ENCODE assay signal across 9 mouse cellular contexts in genomic region chr2:84725770-84726169, GRCm38 (mm10). TPM values are rescaled to one million over a fixed set of nuclear protein-coding genes. Genes with fewer than 3 reads are reported as not detected.
DNase-seq lines count a peak whose midpoint lies in the region; ATAC-seq and TF ChIP-seq lines count a peak whose summit lies in the region.
"Had no signal": no experiment of that assay in that cellular context is flagged by ENCODE, and none has a peak within 500 bp of the region (broad histone marks: within the 10 kb centered on the region; RNA-seq: fewer than 3 reads in every experiment).

No protein-coding gene starts in this region.

- H3K4me3 ChIP-seq in heart, embryonic 11.5 days (ENCODE audit: low read depth, low read length) = peak overlapping the region; percentile 72
- H3K4me3 ChIP-seq in stomach, embryonic 14.5 days (ENCODE audit: low read depth, low read length) = no peak overlapping the region
- no peak overlapping the region for H3K4me3 ChIP-seq in stomach, postnatal 0 days (ENCODE audit: low read depth, low read length)
- peak overlapping the region; percentile 73 for H3K4me3 ChIP-seq in liver, embryonic 11.5 days (ENCODE audit: low read depth, low read length)

- H3K4me1 ChIP-seq in heart, embryonic 11.5 days (ENCODE audit: control insufficient read depth, insufficient read depth, low read length) = peaks cover 6% of the 10 kb centered on the region; the same call in 1 of the 2 replicates
- peaks cover 9% of the 10 kb centered on the region for H3K4me1 ChIP-seq in stomach, embryonic 14.5 days (ENCODE audit: control insufficient read depth, insufficient read depth, low read length)
- H3K4me1 ChIP-seq in stomach, postnatal 0 days (replicated peaks; ENCODE audit: control insufficient read depth, insufficient read depth) = 0 out of 2 replicates have a peak, but pooled peaks cover 2% of the 10 kb centered on the region
- H3K4me1 ChIP-seq in liver, embryonic 11.5 days (replicated peaks; ENCODE audit: control insufficient read depth, insufficient read depth, low read length) = peaks cover 19% of the 10 kb centered on the region

- H3K27ac ChIP-seq in heart, embryonic 11.5 days (ENCODE audit: low read depth, low read length) = no peak overlapping the region
- no peak overlapping the region for H3K27ac ChIP-seq in stomach, embryonic 14.5 days (ENCODE audit: low read length)
- no peak overlapping the region for H3K27ac ChIP-seq in stomach, postnatal 0 days (replicated peaks)
- H3K27ac ChIP-seq in liver, embryonic 11.5 days (ENCODE audit: low read depth, low read length) = no peak overlapping the region

- H3K36me3 ChIP-seq in heart, embryonic 11.5 days (ENCODE audit: control insufficient read depth, insufficient read depth, low read length) = peaks cover 11% of the 10 kb centered on the region; the same call in 1 of the 2 replicates
- H3K36me3 ChIP-seq in stomach, embryonic 14.5 days (ENCODE audit: control insufficient read depth, insufficient read depth, low read length) = peaks cover 15% of the 10 kb centered on the region; the same call in 1 of the 2 replicates
- peaks cover 6% of the 10 kb centered on the region for H3K36me3 ChIP-seq in stomach, postnatal 0 days (ENCODE audit: control insufficient read depth, insufficient read depth, low read length)
- peaks cover 13% of the 10 kb centered on the region for H3K36me3 ChIP-seq in liver, embryonic 11.5 days (ENCODE audit: control insufficient read depth, insufficient read depth, low read length)

- ATAC-seq in heart, embryonic 11.5 days (replicated peaks; ENCODE audit: insufficient number of reproducible peaks, low FRiP score, low TSS enrichment) = no peak
- ATAC-seq in stomach, embryonic 14.5 days (ENCODE audit: insufficient number of reproducible peaks, insufficient read depth, low FRiP score, low read depth) = no peak
- no peak for ATAC-seq in stomach, postnatal 0 days (ENCODE audit: low FRiP score, low TSS enrichment)
- ATAC-seq in liver, embryonic 11.5 days (replicated peaks; ENCODE audit: low FRiP score) = no peak

- intact Hi-C loops in left cerebral cortex, postnatal 36 days (cut with DNase I) = no loop called here

- no peak for TF ChIP-seq CTCF in stomach, postnatal 0 days (IDR thresholded peaks at IDR 0.05; ENCODE audit: low read depth)

- DNase-seq in heart, adult 18-20 months = no peak
- DNase-seq in stomach, postnatal 0 days (ENCODE audit: low spot score) = no peak
- no peak for DNase-seq in liver, embryonic 11.5 days (ENCODE audit: low spot score)
- no peak for DNase-seq in frontal cortex, adult 2 months (ENCODE audit: extremely low spot score in 1 of 2, low spot score in 1 of 2)
- no peak for DNase-seq in urinary bladder, adult 2 months (ENCODE audit: low spot score)
- no peak for DNase-seq in left cerebral cortex, postnatal 36 days (ENCODE audit: low spot score in 2 of 2)
- DNase-seq: adrenal gland, adult 8-10 months had no signal

- peak overlapping the region; percentile 89 for H3K4me2 ChIP-seq in heart, embryonic 11.5 days
- peak overlapping the region; percentile 95; the same call in 1 of the 2 replicates for H3K4me2 ChIP-seq in stomach, embryonic 14.5 days (replicated peaks; ENCODE audit: low read depth, low read length)
- H3K4me2 ChIP-seq in stomach, postnatal 0 days (replicated peaks; ENCODE audit: low read depth) = no peak overlapping the region
- peak overlapping the region; percentile 88 for H3K4me2 ChIP-seq in liver, embryonic 11.5 days

- 92% methylated on average over 10 of the region's 10 CpGs for WGBS in heart, embryonic 11.5 days (ENCODE audit: insufficient replicate concordance)
- 93% methylated on average over 10 of the region's 10 CpGs for WGBS in stomach, embryonic 14.5 days
- 91% methylated on average over 10 of the region's 10 CpGs for WGBS in stomach, postnatal 0 days
- WGBS in liver, embryonic 11.5 days = 90% methylated on average over 10 of the region's 10 CpGs

- H3K9me3 ChIP-seq in heart, embryonic 11.5 days (replicated peaks; ENCODE audit: control insufficient read depth, low read length) = no peaks in the 10 kb centered on the region
- H3K9me3 ChIP-seq in stomach, embryonic 14.5 days (ENCODE audit: control insufficient read depth, low read depth, low read length) = no peaks in the 10 kb centered on the region
- H3K9me3 ChIP-seq in stomach, postnatal 0 days (ENCODE audit: control insufficient read depth, low read length) = no peaks in the 10 kb centered on the region
- no peaks in the 10 kb centered on the region for H3K9me3 ChIP-seq in liver, embryonic 11.5 days (ENCODE audit: control insufficient read depth, low read length)

- H3K27me3 ChIP-seq in heart, embryonic 11.5 days (ENCODE audit: control insufficient read depth, insufficient read depth, low read length) = no peaks in the 10 kb centered on the region
- no peaks in the 10 kb centered on the region for H3K27me3 ChIP-seq in stomach, embryonic 14.5 days (ENCODE audit: control insufficient read depth, insufficient read depth, low read length)
- no peaks in the 10 kb centered on the region for H3K27me3 ChIP-seq in stomach, postnatal 0 days (ENCODE audit: control insufficient read depth, insufficient read depth, low read length)
- no peaks in the 10 kb centered on the region for H3K27me3 ChIP-seq in liver, embryonic 11.5 days (replicated peaks; ENCODE audit: control insufficient read depth, insufficient read depth, low read length)

- 0 out of 2 replicates have a peak overlapping the region, but pooled peaks have one; percentile 77 for H3K9ac ChIP-seq in heart, embryonic 11.5 days (ENCODE audit: low read depth, low read length)
- H3K9ac ChIP-seq in stomach, embryonic 14.5 days (replicated peaks; ENCODE audit: low read depth, low read length) = no peak overlapping the region
- no peak overlapping the region for H3K9ac ChIP-seq in stomach, postnatal 0 days (ENCODE audit: low read length)
- H3K9ac ChIP-seq in liver, embryonic 11.5 days (ENCODE audit: low read depth, low read length) = no peak overlapping the region; the same call in 1 of the 2 replicates

- TF ChIP-seq EP300 in stomach, postnatal 0 days (optimal IDR thresholded peaks at IDR 0.05) = no peak

RNA-seq across cellular contexts. Expression of gene Clp1, which starts 1.4 kb away (rescaled TPM):
- polyA plus RNA-seq in heart, embryonic 11.5 days (2014; fragmentation: Nextera tagmentation; extraction: Ambion mirVana) = 26.6 and 30.4 TPM in 2 replicates
- total RNA-seq in heart, adult 18-20 months (2021) = 1 to 10 TPM; 4.3 to 4.4 TPM
- polyA plus RNA-seq in stomach, embryonic 14.5 days (2014; fragmentation: Nextera tagmentation; extraction: Ambion mirVana) = 26.7 and 28.9 TPM in 2 replicates
- polyA plus RNA-seq in stomach, postnatal 0 days (2015; fragmentation: Nextera tagmentation; extraction: Ambion mirVana) = 16.3 and 16.5 TPM in 2 replicates
- 59.3 and 63.4 TPM in 2 replicates for polyA plus RNA-seq in liver, embryonic 11.5 days (2014; fragmentation: Nextera tagmentation; extraction: Ambion mirVana)
- 9.4 and 9.7 TPM in 2 replicates for polyA plus RNA-seq in frontal cortex, adult 2 months (2012; rRNA removed)
- polyA plus RNA-seq in urinary bladder, adult 2 months (2012; rRNA removed) = 15.4 and 20.7 TPM in 2 replicates
- 10 to 100 TPM in 1 of 2 experiments, 1 to 10 TPM in 1; 6.6 to 10.5 TPM for total RNA-seq in left cerebral cortex, postnatal 36 days (2021)

RNA-seq across cellular contexts. Expression of gene Ypel4, which starts 8.1 kb away (rescaled TPM):
- 8.5 and 13.8 TPM in 2 replicates for polyA plus RNA-seq in heart, embryonic 11.5 days (2014; fragmentation: Nextera tagmentation; extraction: Ambion mirVana)
- under 1 TPM; 0.20 to 0.23 TPM for total RNA-seq in heart, adult 18-20 months (2021)
- polyA plus RNA-seq in stomach, embryonic 14.5 days (2014; fragmentation: Nextera tagmentation; extraction: Ambion mirVana) = 9.3 and 10.7 TPM in 2 replicates
- 1.6 and 2.4 TPM in 2 replicates for polyA plus RNA-seq in stomach, postnatal 0 days (2015; fragmentation: Nextera tagmentation; extraction: Ambion mirVana)
- 11.4 and 14.2 TPM in 2 replicates for polyA plus RNA-seq in liver, embryonic 11.5 days (2014; fragmentation: Nextera tagmentation; extraction: Ambion mirVana)
- 165 and 172 TPM in 2 replicates for polyA plus RNA-seq in frontal cortex, adult 2 months (2012; rRNA removed)
- polyA plus RNA-seq in urinary bladder, adult 2 months (2012; rRNA removed) = 17.0 and 17.5 TPM in 2 replicates
- total RNA-seq in left cerebral cortex, postnatal 36 days (2021) = 10 to 100 TPM; 65.8 to 94.6 TPM

RNA-seq across cellular contexts. Expression of gene Zdhhc5, which starts 10.8 kb away (rescaled TPM):
- polyA plus RNA-seq in heart, embryonic 11.5 days (2014; fragmentation: Nextera tagmentation; extraction: Ambion mirVana) = 29.2 and 31.0 TPM in 2 replicates
- 10 to 100 TPM; 63.2 to 64.3 TPM for total RNA-seq in heart, adult 18-20 months (2021)
- polyA plus RNA-seq in stomach, embryonic 14.5 days (2014; fragmentation: Nextera tagmentation; extraction: Ambion mirVana) = 35.9 and 36.5 TPM in 2 replicates
- 24.1 and 29.7 TPM in 2 replicates for polyA plus RNA-seq in stomach, postnatal 0 days (2015; fragmentation: Nextera tagmentation; extraction: Ambion mirVana)
- 26.5 and 28.8 TPM in 2 replicates for polyA plus RNA-seq in liver, embryonic 11.5 days (2014; fragmentation: Nextera tagmentation; extraction: Ambion mirVana)
- polyA plus RNA-seq in frontal cortex, adult 2 months (2012; rRNA removed) = 25.7 and 27.2 TPM in 2 replicates
- 41.3 and 46.0 TPM in 2 replicates for polyA plus RNA-seq in urinary bladder, adult 2 months (2012; rRNA removed)
- 10 to 100 TPM; 42.1 to 48.9 TPM for total RNA-seq in left cerebral cortex, postnatal 36 days (2021)

RNA-seq across cellular contexts. Expression of gene Gm19426, which starts 17.7 kb away (rescaled TPM):
- polyA plus RNA-seq in heart, embryonic 11.5 days (2014; fragmentation: Nextera tagmentation; extraction: Ambion mirVana) = 6.6 and 6.9 TPM in 2 replicates
- total RNA-seq in heart, adult 18-20 months (2021) = 1 to 10 TPM in 1 of 2 experiments, under 1 TPM in 1; 0.98 to 1.7 TPM
- polyA plus RNA-seq in stomach, embryonic 14.5 days (2014; fragmentation: Nextera tagmentation; extraction: Ambion mirVana) = 5.1 and 5.9 TPM in 2 replicates
- 3.8 and 3.9 TPM in 2 replicates for polyA plus RNA-seq in stomach, postnatal 0 days (2015; fragmentation: Nextera tagmentation; extraction: Ambion mirVana)
- polyA plus RNA-seq in liver, embryonic 11.5 days (2014; fragmentation: Nextera tagmentation; extraction: Ambion mirVana) = 2.9 and 3.3 TPM in 2 replicates
- polyA plus RNA-seq in frontal cortex, adult 2 months (2012; rRNA removed) = 2.8 and 3.7 TPM in 2 replicates
- polyA plus RNA-seq in urinary bladder, adult 2 months (2012; rRNA removed) = 3.1 and 3.2 TPM in 2 replicates
- total RNA-seq in left cerebral cortex, postnatal 36 days (2021) = 1 to 10 TPM; 1.2 to 1.7 TPM

RNA-seq across cellular contexts. Expression of gene Tmx2, which starts 46.8 kb away (rescaled TPM):
- 144 and 175 TPM in 2 replicates for polyA plus RNA-seq in heart, embryonic 11.5 days (2014; fragmentation: Nextera tagmentation; extraction: Ambion mirVana)
- 100 to 1,000 TPM; 114 to 150 TPM for total RNA-seq in heart, adult 18-20 months (2021)
- 119 and 130 TPM in 2 replicates for polyA plus RNA-seq in stomach, embryonic 14.5 days (2014; fragmentation: Nextera tagmentation; extraction: Ambion mirVana)
- 80.9 and 86.0 TPM in 2 replicates for polyA plus RNA-seq in stomach, postnatal 0 days (2015; fragmentation: Nextera tagmentation; extraction: Ambion mirVana)
- polyA plus RNA-seq in liver, embryonic 11.5 days (2014; fragmentation: Nextera tagmentation; extraction: Ambion mirVana) = 115 and 125 TPM in 2 replicates
- polyA plus RNA-seq in frontal cortex, adult 2 months (2012; rRNA removed) = 250 and 254 TPM in 2 replicates
- 63.6 and 67.7 TPM in 2 replicates for polyA plus RNA-seq in urinary bladder, adult 2 months (2012; rRNA removed)
- 100 to 1,000 TPM; 223 to 252 TPM for total RNA-seq in left cerebral cortex, postnatal 36 days (2021)

Comparison
In these comparisons a context has a peak if more than half of its experiments do, and no peak if none do; other contexts are left out.
1. H3K4me3 ChIP-seq: peak in heart, embryonic 11.5 days (single experiment) and liver, embryonic 11.5 days (single experiment); none in stomach, embryonic 14.5 days (single experiment) and stomach, postnatal 0 days (single experiment).